Mouse (Mus musculus): ENCODE data around the gene Abracl.

Gene Abracl

GRCm38 (mm10) chr10:18021576-18022311, 1.3 kb downstream of the Abracl start:
- DNase-seq (ENCODE audit: low spot score), result no peak

- DNase-seq (ENCODE audit: low spot score), result no peak
Measured at GRCm38 (mm10) chr10:18020846-18021245, 2.2 kb downstream of the Abracl start.

DNA sequence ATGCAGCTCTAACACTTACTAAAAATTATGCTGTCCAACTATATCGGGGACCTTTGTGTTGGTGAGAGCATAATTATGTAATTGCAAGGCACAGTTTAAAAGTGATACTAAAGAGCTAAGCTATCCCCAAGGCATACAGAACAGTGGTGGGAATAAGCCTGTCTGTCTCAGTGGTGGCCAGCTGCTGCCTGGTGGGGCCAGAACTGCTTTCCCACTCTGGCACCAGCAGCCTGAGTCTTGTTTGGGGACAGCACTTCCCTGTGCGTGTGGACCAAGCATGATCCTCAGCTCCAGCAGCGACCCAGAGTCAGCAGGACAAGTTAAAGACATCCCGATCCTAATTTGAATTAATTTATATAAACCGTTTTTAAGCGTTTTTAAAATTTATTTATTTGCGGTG, 2.6 kb downstream of the Abracl start:
- no peak for DNase-seq (ENCODE audit: low spot score)

DNA sequence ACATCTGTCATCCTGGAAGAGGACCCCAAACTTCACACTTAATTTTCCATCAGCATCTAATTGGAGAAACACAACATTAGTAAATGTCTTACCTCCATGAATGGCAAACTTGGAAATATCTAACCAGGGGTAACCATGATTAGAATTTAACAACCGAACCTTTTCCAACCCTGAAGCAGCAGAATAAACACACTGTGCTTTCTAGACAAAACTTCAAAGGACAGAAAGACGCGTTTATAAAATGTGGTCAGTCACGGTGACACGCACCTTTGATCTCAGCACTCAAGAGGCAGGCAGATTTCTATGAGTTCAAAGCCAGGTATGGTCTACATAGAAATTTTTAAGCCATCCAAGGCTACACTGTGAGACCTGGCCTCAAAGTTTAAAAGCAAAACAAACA, 11.3 kb downstream of the Abracl start:
- no peak for DNase-seq (ENCODE audit: low spot score)

GRCm38 (mm10) chr10:18009744-18010143, 13.3 kb downstream of the Abracl start:
- DNase-seq (ENCODE audit: low spot score), result no peak

DNA sequence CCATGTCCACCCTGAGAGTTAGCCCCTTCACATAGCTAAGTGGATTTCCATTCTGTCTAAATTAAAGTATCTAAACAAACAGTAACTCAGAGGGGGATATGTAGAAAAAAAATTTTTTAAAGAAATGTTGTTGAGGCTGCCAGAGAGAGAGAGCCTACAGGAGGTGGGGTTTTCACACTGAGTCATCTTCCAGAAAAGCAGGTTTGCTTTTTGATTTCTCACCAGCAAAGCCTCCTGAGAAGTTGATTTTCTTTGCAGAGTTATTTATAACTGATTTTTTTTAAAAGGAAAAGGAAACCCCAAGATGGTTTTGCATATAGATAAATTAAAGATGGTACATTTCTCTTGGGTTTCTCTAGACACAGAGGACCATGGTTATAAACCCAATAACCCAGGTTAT, 15.0 kb downstream of the Abracl start:
- DNase-seq (ENCODE audit: low spot score), result no peak

DNA sequence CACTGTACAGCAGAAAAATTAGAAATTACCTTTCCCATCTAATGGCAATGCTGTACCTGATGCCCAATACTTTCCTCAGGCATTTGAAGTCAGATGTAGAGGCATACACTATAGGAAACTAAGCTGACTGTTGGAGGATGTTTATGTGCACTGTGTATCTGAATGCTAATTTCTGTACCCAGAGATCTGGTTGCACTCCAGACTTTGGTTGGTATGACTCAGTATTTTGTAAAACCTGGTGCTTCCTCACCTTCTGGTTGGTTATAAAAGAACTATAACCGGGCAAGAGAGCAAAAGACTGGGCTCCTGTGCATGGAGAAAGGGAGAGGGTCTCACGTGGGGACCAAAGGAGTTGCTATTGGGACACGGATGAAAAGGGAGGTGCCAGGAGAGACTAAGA, 15.8 kb downstream of the Abracl start:
- no peak for DNase-seq (ENCODE audit: low spot score)

GRCm38 (mm10) chr10:18006756-18007155, 16.3 kb downstream of the Abracl start:
- DNase-seq (ENCODE audit: low spot score), result no peak

DNA sequence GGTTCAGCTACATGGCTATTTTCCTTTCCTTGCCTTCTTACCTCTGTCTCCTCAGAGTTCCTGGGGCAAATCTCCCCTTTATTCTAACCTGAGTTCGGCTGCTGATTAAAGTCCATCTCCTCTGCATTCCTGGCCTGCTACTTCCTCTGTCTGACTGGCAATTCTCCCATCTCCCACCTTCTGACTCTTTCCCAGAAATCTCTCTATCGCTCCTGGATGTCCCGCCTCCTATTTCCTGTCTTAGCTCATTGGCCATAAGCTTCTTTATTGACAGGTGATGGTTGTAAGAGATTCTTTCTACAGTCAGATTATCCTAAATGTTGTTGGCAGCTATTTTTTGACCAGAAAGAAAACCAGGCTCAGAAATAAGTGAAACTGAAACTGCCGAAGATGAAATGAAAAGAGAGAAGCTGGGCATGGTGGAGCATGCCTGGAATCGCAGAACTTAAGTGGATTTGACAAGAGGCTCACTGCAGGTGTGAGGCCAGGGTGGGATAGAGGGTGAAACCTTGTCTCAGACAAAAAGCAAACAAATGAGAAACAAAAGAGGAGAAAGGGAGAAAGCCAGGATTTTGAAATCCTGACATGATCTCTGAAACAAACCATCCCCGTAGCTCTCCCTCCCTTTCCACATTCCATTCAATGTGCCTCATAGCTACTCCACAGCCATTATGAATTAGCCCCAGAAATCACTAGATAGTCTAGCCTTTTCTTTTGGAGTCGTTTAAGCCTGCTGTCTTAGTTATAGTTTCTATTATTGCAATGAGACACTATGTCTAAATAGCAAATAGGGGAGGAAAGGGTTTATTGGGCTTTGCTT, 17.7 kb downstream of the Abracl start:
- DNase-seq (ENCODE audit: low spot score), result no peak

GRCm38 (mm10) chr10:18003966-18004637, 19.0 kb downstream of the Abracl start:
- DNase-seq (ENCODE audit: low spot score), result no peak

DNA sequence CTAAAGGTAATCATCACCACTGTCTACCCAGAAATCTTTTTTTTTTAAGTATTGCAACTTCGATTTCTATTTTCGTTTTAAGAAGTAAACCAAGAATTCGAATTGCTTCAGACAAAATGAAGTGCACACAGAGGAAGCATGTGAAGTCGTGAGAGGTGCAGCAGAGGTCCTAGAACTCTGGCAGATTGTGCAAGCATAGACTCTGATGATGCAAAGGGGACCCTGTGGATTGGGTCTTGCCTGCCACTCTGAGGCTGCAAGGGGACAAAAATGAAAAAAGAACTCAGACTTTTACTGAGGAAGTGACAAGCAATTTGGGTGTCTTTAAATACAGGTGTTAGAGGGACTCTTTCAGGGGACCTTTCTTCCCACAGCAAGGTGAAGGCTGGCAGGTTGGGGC, 32.5 kb downstream of the Abracl start:
- no peak for DNase-seq (ENCODE audit: low spot score)

- no peak for DNase-seq (ENCODE audit: low spot score)
Measured at GRCm38 (mm10) chr10:17989136-17989535, 34.0 kb downstream of the Abracl start.

GRCm38 (mm10) chr10:17987823-17988423, 35.2 kb downstream of the Abracl start:
- DNase-seq (ENCODE audit: low spot score), result no peak

- no peak for DNase-seq (ENCODE audit: low spot score)
Measured at GRCm38 (mm10) chr10:17983313-17983712, 39.8 kb downstream of the Abracl start.

DNA sequence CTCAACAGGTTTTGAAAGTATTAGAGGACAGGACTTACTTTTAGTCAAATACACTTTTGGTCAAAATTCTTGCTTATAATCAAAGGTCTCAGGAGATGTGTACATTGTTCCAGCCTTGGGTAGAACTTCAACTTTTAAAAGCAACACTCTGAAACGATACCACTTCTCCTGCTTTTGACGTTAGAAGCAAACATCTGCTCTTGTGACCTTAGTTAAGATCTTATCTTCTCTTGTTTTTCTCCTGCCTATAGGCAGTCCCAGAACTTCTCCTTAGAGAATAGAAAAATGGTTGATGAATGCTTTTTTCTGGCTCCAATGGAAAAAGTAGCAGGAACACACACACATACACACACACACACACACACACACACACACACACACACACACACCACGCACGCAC, 57.0 kb downstream of the Abracl start:
- DNase-seq (ENCODE audit: low spot score), result no peak

Measured in testis, postnatal 10 days (tissue).